Mouse (Mus musculus) spleen, adult 12 weeks (tissue): ENCODE measurements around the gene Ksr2.

Experiments used
- DNase-seq: peaks from one replicate; pipeline ENCODE4 v3.0.0; 2022; ENCODE audit warnings: low spot score

Gene Ksr2

GRCm38 (mm10) chr5:117790071-117790470 is 376.3 kb downstream of the Ksr2 start:
- no peak for DNase-seq

- no peak for DNase-seq
Observed at GRCm38 (mm10) chr5:117791875-117792274, 378.1 kb downstream of the Ksr2 start.

GRCm38 (mm10) chr5:117800849-117801248 is 387.0 kb downstream of the Ksr2 start:
- DNase-seq = no peak

GRCm38 (mm10) chr5:117802071-117802521 is 388.3 kb downstream of the Ksr2 start:
- DNase-seq = no peak

- no peak for DNase-seq
Observed at GRCm38 (mm10) chr5:117803551-117803950, 389.8 kb downstream of the Ksr2 start.

- no peak for DNase-seq
Observed at GRCm38 (mm10) chr5:117810930-117811329, 397.1 kb downstream of the Ksr2 start.

GRCm38 (mm10) chr5:117818800-117819199 is 405.0 kb downstream of the Ksr2 start:
- no peak for DNase-seq

GRCm38 (mm10) chr5:117820445-117820844 is 406.6 kb downstream of the Ksr2 start:
- no peak for DNase-seq

GRCm38 (mm10) chr5:117823811-117824210 is 410.0 kb downstream of the Ksr2 start:
- no peak for DNase-seq

- no peak for DNase-seq
Observed at GRCm38 (mm10) chr5:117824486-117824885, 410.7 kb downstream of the Ksr2 start.
